Mouse (Mus musculus) heart, embryonic 16.5 days (tissue): ENCODE results near the gene Hc. TPM values are rescaled to one million over a fixed set of nuclear protein-coding genes. Genes with fewer than 3 reads are reported as not detected.

Experiments used
- ATAC-seq: fragments of 200-750 bp; cut with Nextera tagmentation; replicated peaks from 2 replicates; pipeline ENCODE4 v1.8.0; 2017; ENCODE audit warnings: moderate number of reproducible peaks; ENCODE audit not compliant: insufficient read depth, low FRiP score; ENCODE audit errors: extremely low read depth
- H3K27ac ChIP-seq: fragments of 300-500 bp; sonication (generic); 2 replicates; pipeline ENCODE4 v1.5.1; 2014; ENCODE audit warnings: mild to moderate bottlenecking, low read length, control low read depth, moderate library complexity
- H3K27me3 ChIP-seq: fragments of 300-500 bp; sonication (generic); 2 replicates; pipeline ENCODE4 v1.6.1; 2014; ENCODE audit warnings: low read length, mixed read lengths; ENCODE audit not compliant: control insufficient read depth, insufficient read depth
- H3K36me3 ChIP-seq: fragments of 300-500 bp; sonication (generic); 2 replicates; pipeline ENCODE4 v1.6.1; 2014; ENCODE audit not compliant: control insufficient read depth, insufficient read depth
- H3K4me1 ChIP-seq: fragments of 300-500 bp; sonication (generic); 2 replicates; pipeline ENCODE4 v1.6.1; 2014; ENCODE audit warnings: low read length, mixed read lengths; ENCODE audit not compliant: control insufficient read depth, insufficient read depth
- H3K4me2 ChIP-seq: fragments of 300-500 bp; sonication (generic); 2 replicates; pipeline ENCODE4 v1.6.1; 2014; ENCODE audit warnings: low read depth, mild to moderate bottlenecking, control low read depth, low read length
- H3K4me3 ChIP-seq: fragments of 300-500 bp; sonication (generic); 2 replicates; pipeline ENCODE4 v1.5.1; 2014; ENCODE audit warnings: mild to moderate bottlenecking, control low read depth, low read length
- H3K9ac ChIP-seq: fragments of 300-500 bp; sonication (generic); 2 replicates; pipeline ENCODE4 v1.6.1; 2014; ENCODE audit warnings: low read length, control low read depth
- H3K9me3 ChIP-seq: fragments of 300-500 bp; sonication (generic); replicated peaks from 2 replicates; pipeline ENCODE4 v1.6.1; 2016; ENCODE audit warnings: low read length; ENCODE audit not compliant: control insufficient read depth
- WGBS: fragments of 180-500 bp; shearing (Covaris S2); extraction: QIAGEN DNeasy Blood & Tissue Kit; methylation state at CpG from one replicate; pipeline ENCODE4 v1.1.7; 2014; 5-methylcytosine and 5-hydroxymethylcytosine counted together
- polyA plus RNA-seq: library from polyadenylated mRNA; unstranded; fragments of >200 nt; fragmentation: Nextera tagmentation; extraction: Ambion mirVana; gene quantifications from 2 replicates; pipeline ENCODE4 v1.2.1, GENCODE M21; 2015

The Hc gene
- polyA plus RNA-seq, 1 experiment from 2014 or later, result 0.09 TPM

- H3K9ac ChIP-seq, result no peak overlapping the region
- no peak overlapping the region for H3K27ac ChIP-seq
- no peak overlapping the region for H3K4me3 ChIP-seq
- H3K27me3 ChIP-seq, result no peaks in the 10 kb centered on the region
- no peaks in the 10 kb centered on the region for H3K36me3 ChIP-seq
- no peaks in the 10 kb centered on the region; the same call in 1 of the 2 replicates for H3K9me3 ChIP-seq
- ATAC-seq, result no peak
- H3K4me2 ChIP-seq, result no peak overlapping the region
- no peaks in the 10 kb centered on the region for H3K4me1 ChIP-seq
- WGBS, result 82% methylated on average over 3 of the region's 3 CpGs
Observed at GRCm38 (mm10) chr2:35024646-35025154, 36.5 kb downstream of the Hc start.

GRCm38 (mm10) chr2:35021806-35022205, 39.4 kb downstream of the Hc start:
- Histone ChIP-seq H3K36me3 (no peaks in the 10 kb centered on the region), H3K4me3 (no peak overlapping the region), H3K27me3 (no peaks in the 10 kb centered on the region), H3K4me1 (no peaks in the 10 kb centered on the region), H3K9ac (no peak overlapping the region), H3K9me3 (no peaks in the 10 kb centered on the region; the same call in 1 of the 2 replicates), H3K4me2 (no peak overlapping the region), H3K27ac (no peak overlapping the region)
- WGBS, result 85% methylated on average over 5 of the region's 5 CpGs
- no peak for ATAC-seq

GRCm38 (mm10) chr2:35015861-35016260, 45.4 kb downstream of the Hc start:
- Histone ChIP-seq H3K9me3 (no peaks in the 10 kb centered on the region), H3K9ac (no peak overlapping the region), H3K4me3 (no peak overlapping the region), H3K36me3 (no peaks in the 10 kb centered on the region), H3K27me3 (no peaks in the 10 kb centered on the region), H3K27ac (no peak overlapping the region), H3K4me1 (no peaks in the 10 kb centered on the region), H3K4me2 (no peak overlapping the region)
- WGBS, result 31% methylated on average over 6 of the region's 6 CpGs
- no peak for ATAC-seq

- 83% methylated on average over 8 of the region's 8 CpGs for WGBS
- no peaks in the 10 kb centered on the region for H3K36me3 ChIP-seq
- H3K4me1 ChIP-seq, result no peaks in the 10 kb centered on the region
- H3K4me2 ChIP-seq, result no peak overlapping the region
- no peak overlapping the region for H3K4me3 ChIP-seq
- H3K9ac ChIP-seq, result no peak overlapping the region
- no peaks in the 10 kb centered on the region for H3K27me3 ChIP-seq
- no peaks in the 10 kb centered on the region for H3K9me3 ChIP-seq
- H3K27ac ChIP-seq, result no peak overlapping the region
- ATAC-seq, result no peak
Observed at GRCm38 (mm10) chr2:35011649-35012048, 49.6 kb downstream of the Hc start.

- H3K27ac ChIP-seq, result no peak overlapping the region
Observed at GRCm38 (mm10) chr2:34998956-34999355, 62.3 kb downstream of the Hc start.

GRCm38 (mm10) chr2:34996506-34996905, 64.7 kb downstream of the Hc start:
- Histone ChIP-seq H3K27ac (no peak overlapping the region), H3K4me1 (no peaks in the 10 kb centered on the region), H3K27me3 (0 out of 2 replicates have a peak, but pooled peaks cover 2% of the 10 kb centered on the region), H3K9ac (no peak overlapping the region), H3K9me3 (no peaks in the 10 kb centered on the region), H3K4me2 (no peak overlapping the region), H3K36me3 (no peaks in the 10 kb centered on the region), H3K4me3 (no peak overlapping the region)
- ATAC-seq, result no peak
- 81% methylated on average over 5 of the region's 5 CpGs for WGBS

More at GRCm38 (mm10) chr2:34998956-34999355, 62.3 kb downstream of the Hc start:
- Histone ChIP-seq H3K27me3 (no peaks in the 10 kb centered on the region), H3K4me2 (no peak overlapping the region), H3K4me3 (no peak overlapping the region), H3K9me3 (no peaks in the 10 kb centered on the region), H3K4me1 (no peaks in the 10 kb centered on the region), H3K36me3 (no peaks in the 10 kb centered on the region), H3K9ac (no peak overlapping the region)
- no peak for ATAC-seq
- WGBS, result 74% methylated on average over 9 of the region's 9 CpGs

- Histone ChIP-seq H3K4me1 (no peaks in the 10 kb centered on the region), H3K4me3 (no peak overlapping the region), H3K36me3 (no peaks in the 10 kb centered on the region), H3K9me3 (no peaks in the 10 kb centered on the region), H3K27ac (no peak overlapping the region), H3K4me2 (no peak overlapping the region), H3K27me3 (0 out of 2 replicates have a peak, but pooled peaks cover 4% of the 10 kb centered on the region), H3K9ac (no peak overlapping the region)
- 82% methylated on average over 5 of the region's 5 CpGs for WGBS
- ATAC-seq, result no peak
Observed at GRCm38 (mm10) chr2:34993696-34994356, 67.4 kb downstream of the Hc start.

- 23% methylated on average over 9 of the region's 9 CpGs for WGBS
- H3K36me3 ChIP-seq, result no peaks in the 10 kb centered on the region
- H3K4me1 ChIP-seq, result no peaks in the 10 kb centered on the region
- no peak overlapping the region for H3K4me3 ChIP-seq
- no peak overlapping the region for H3K27ac ChIP-seq
- no peak for ATAC-seq
- no peaks in the 10 kb centered on the region for H3K9me3 ChIP-seq
- H3K27me3 ChIP-seq, result 0 out of 2 replicates have a peak, but pooled peaks cover 4% of the 10 kb centered on the region
- no peak overlapping the region for H3K9ac ChIP-seq
- H3K4me2 ChIP-seq, result no peak overlapping the region
Observed at GRCm38 (mm10) chr2:34992729-34993695, 68.2 kb downstream of the Hc start.

- H3K36me3 ChIP-seq, result no peaks in the 10 kb centered on the region
- WGBS, result 72% methylated on average over 3 of the region's 3 CpGs
- H3K9me3 ChIP-seq, result no peaks in the 10 kb centered on the region
- H3K4me1 ChIP-seq, result no peaks in the 10 kb centered on the region
- no peak overlapping the region for H3K27ac ChIP-seq
- H3K4me3 ChIP-seq, result no peak overlapping the region
- H3K9ac ChIP-seq, result no peak overlapping the region
- H3K27me3 ChIP-seq, result 0 out of 2 replicates have a peak, but pooled peaks cover 4% of the 10 kb centered on the region
- no peak overlapping the region for H3K4me2 ChIP-seq
- ATAC-seq, result no peak
Observed at GRCm38 (mm10) chr2:34991966-34992365, 69.3 kb downstream of the Hc start.
